Mouse (Mus musculus): ENCODE data around the gene Fam19a3. TPM values are rescaled to one million over a fixed set of nuclear protein-coding genes. Genes with fewer than 3 reads are reported as not detected.

The Fam19a3 gene
- polyA plus RNA-seq, 1 experiment from 2014 or later = not detected

DNA sequence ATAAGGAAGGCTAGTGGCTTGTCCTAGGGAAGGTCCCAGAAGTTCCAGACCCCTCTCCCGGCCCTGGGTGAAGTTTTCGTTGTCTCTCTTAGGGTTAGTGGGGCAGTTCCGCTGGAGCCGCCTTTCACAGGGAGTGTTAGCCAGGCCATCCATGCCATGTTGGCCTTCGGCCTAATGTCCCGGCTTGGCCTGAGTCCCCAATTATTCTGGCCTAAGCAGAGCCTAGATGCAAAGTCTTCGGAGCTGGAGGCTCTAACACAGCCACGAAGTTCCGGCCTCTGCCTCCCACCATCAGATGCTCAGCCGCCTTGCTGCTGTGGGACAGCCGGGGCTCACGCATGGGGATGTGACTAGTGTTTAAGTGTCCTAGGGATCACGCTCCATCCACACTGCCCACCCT, 8.2 kb upstream of the Fam19a3 start:
- no peaks in the 10 kb centered on the region for H3K9me3 ChIP-seq (ENCODE audit: control insufficient read depth, low read length)
- DNase-seq (ENCODE audit: low spot score) = no peak
- no peak for ATAC-seq (ENCODE audit: insufficient read depth, low FRiP score, low TSS enrichment)
- H3K36me3 ChIP-seq (ENCODE audit: control insufficient read depth, insufficient read depth, low read length) = peaks cover 2% of the 10 kb centered on the region; the same call in 1 of the 2 replicates
- no peak overlapping the region for H3K27ac ChIP-seq (ENCODE audit: low read depth, low read length)
- H3K4me1 ChIP-seq (ENCODE audit: control insufficient read depth, insufficient read depth, low read length) = peaks cover 29% of the 10 kb centered on the region
- H3K27me3 ChIP-seq (ENCODE audit: control insufficient read depth, insufficient read depth, low read length) = no peaks in the 10 kb centered on the region
- 39% methylated on average over 13 of the region's 13 CpGs for WGBS
- peak overlapping the region; percentile 76 for H3K4me2 ChIP-seq (ENCODE audit: low read depth)
- peak overlapping the region; percentile 59 for H3K9ac ChIP-seq (ENCODE audit: low read length)
- peak overlapping the region; percentile 59 for H3K4me3 ChIP-seq (ENCODE audit: low read depth, low read length)

- peak overlapping the region; percentile 59 for H3K9ac ChIP-seq (ENCODE audit: low read length)
- H3K4me1 ChIP-seq (ENCODE audit: control insufficient read depth, insufficient read depth, low read length) = peaks cover 25% of the 10 kb centered on the region
- H3K4me3 ChIP-seq (ENCODE audit: low read depth, low read length) = peak overlapping the region; percentile 59
- peak overlapping the region; percentile 76 for H3K4me2 ChIP-seq (ENCODE audit: low read depth)
- peaks cover 2% of the 10 kb centered on the region; the same call in 1 of the 2 replicates for H3K36me3 ChIP-seq (ENCODE audit: control insufficient read depth, insufficient read depth, low read length)
- peak; percentile 18; the same call in 1 of the 2 replicates for ATAC-seq (ENCODE audit: insufficient read depth, low FRiP score, low TSS enrichment)
- H3K27me3 ChIP-seq (ENCODE audit: control insufficient read depth, insufficient read depth, low read length) = peaks cover 3% of the 10 kb centered on the region; the same call in 1 of the 2 replicates
- H3K9me3 ChIP-seq (ENCODE audit: control insufficient read depth, low read length) = no peaks in the 10 kb centered on the region
- H3K27ac ChIP-seq (ENCODE audit: low read depth, low read length) = 0 out of 2 replicates have a peak overlapping the region, but pooled peaks have one; percentile 39
- WGBS = 1% methylated on average over 10 of the region's 10 CpGs
- DNase-seq (ENCODE audit: low spot score) = no peak
These were observed 7.6 kb upstream of the Fam19a3 start for GRCm38 (mm10) chr3:104789312-104789605.

- H3K4me2 ChIP-seq (ENCODE audit: low read depth) = peak overlapping the region; percentile 76
- H3K4me1 ChIP-seq (ENCODE audit: control insufficient read depth, insufficient read depth, low read length) = peaks cover 20% of the 10 kb centered on the region
- peak; percentile 89 for ATAC-seq (ENCODE audit: insufficient read depth, low FRiP score, low TSS enrichment)
- peak overlapping the region; percentile 39; the same call in 1 of the 2 replicates for H3K27ac ChIP-seq (ENCODE audit: low read depth, low read length)
- WGBS = 0% methylated on average over 42 of the region's 52 CpGs
- peaks cover 8% of the 10 kb centered on the region for H3K27me3 ChIP-seq (ENCODE audit: control insufficient read depth, insufficient read depth, low read length)
- peak; percentile 86 for DNase-seq (ENCODE audit: low spot score)
- peaks cover 2% of the 10 kb centered on the region; the same call in 1 of the 2 replicates for H3K36me3 ChIP-seq (ENCODE audit: control insufficient read depth, insufficient read depth, low read length)
- no peaks in the 10 kb centered on the region for H3K9me3 ChIP-seq (ENCODE audit: control insufficient read depth, low read length)
- peak overlapping the region; percentile 59 for H3K9ac ChIP-seq (ENCODE audit: low read length)
- H3K4me3 ChIP-seq (ENCODE audit: low read depth, low read length) = peak overlapping the region; percentile 59
These were observed 7.1 kb upstream of the Fam19a3 start for GRCm38 (mm10) chr3:104788561-104789311.

- Histone ChIP-seq H3K36me3 (ENCODE audit: control insufficient read depth, insufficient read depth, low read length) (peaks cover 2% of the 10 kb centered on the region; the same call in 1 of the 2 replicates), H3K9ac (ENCODE audit: low read length) (peak within 1 kb of the TSS; percentile 59), H3K4me3 (ENCODE audit: low read depth, low read length) (peak within 1 kb of the TSS; percentile 59), H3K4me1 (ENCODE audit: control insufficient read depth, insufficient read depth, low read length) (peaks cover 19% of the 10 kb centered on the region), H3K27ac (ENCODE audit: low read depth, low read length) (peak within 1 kb of the TSS; percentile 39; the same call in 1 of the 2 replicates), H3K9me3 (ENCODE audit: control insufficient read depth, low read length) (no peaks in the 10 kb centered on the region), H3K4me2 (ENCODE audit: low read depth) (peak within 1 kb of the TSS; percentile 76), H3K27me3 (ENCODE audit: control insufficient read depth, insufficient read depth, low read length) (peaks cover 15% of the 10 kb centered on the region)
- DNase-seq (ENCODE audit: low spot score) = no peak
- no peak for ATAC-seq (ENCODE audit: insufficient read depth, low FRiP score, low TSS enrichment)
- WGBS = 39% methylated on average over 3 of the region's 3 CpGs
These were observed 6.4 kb upstream of the Fam19a3 start, which contains the start of gene Rhoc for GRCm38 (mm10) chr3:104788075-104788474. Gene Rhoc (plus strand): TSS chr3:104788375.

- Histone ChIP-seq H3K4me2 (ENCODE audit: low read depth) (no peak overlapping the region), H3K27me3 (ENCODE audit: control insufficient read depth, insufficient read depth, low read length) (peaks cover 43% of the 10 kb centered on the region), H3K27ac (ENCODE audit: low read depth, low read length) (no peak overlapping the region), H3K36me3 (ENCODE audit: control insufficient read depth, insufficient read depth, low read length) (no peaks in the 10 kb centered on the region), H3K9me3 (ENCODE audit: control insufficient read depth, low read length) (no peaks in the 10 kb centered on the region), H3K9ac (ENCODE audit: low read length) (no peak overlapping the region), H3K4me3 (ENCODE audit: low read depth, low read length) (no peak overlapping the region), H3K4me1 (ENCODE audit: control insufficient read depth, insufficient read depth, low read length) (peaks cover 17% of the 10 kb centered on the region)
- ATAC-seq (ENCODE audit: insufficient read depth, low FRiP score, low TSS enrichment) (no peak), DNase-seq (ENCODE audit: low spot score) (no peak)
- 90% methylated on average over 6 of the region's 6 CpGs for WGBS
These were observed 3.6 kb upstream of the Fam19a3 start for GRCm38 (mm10) chr3:104785284-104785683.

- H3K36me3 ChIP-seq (ENCODE audit: control insufficient read depth, insufficient read depth, low read length) = no peaks in the 10 kb centered on the region
- no peak overlapping the region for H3K4me3 ChIP-seq (ENCODE audit: low read depth, low read length)
- no peak overlapping the region for H3K9ac ChIP-seq (ENCODE audit: low read length)
- no peak for ATAC-seq (ENCODE audit: insufficient read depth, low FRiP score, low TSS enrichment)
- H3K27ac ChIP-seq (ENCODE audit: low read depth, low read length) = no peak overlapping the region
- H3K9me3 ChIP-seq (ENCODE audit: control insufficient read depth, low read length) = no peaks in the 10 kb centered on the region
- H3K27me3 ChIP-seq (ENCODE audit: control insufficient read depth, insufficient read depth, low read length) = peaks cover 53% of the 10 kb centered on the region
- WGBS = 36% methylated on average over 14 of the region's 14 CpGs
- no peak overlapping the region for H3K4me2 ChIP-seq (ENCODE audit: low read depth)
- DNase-seq (ENCODE audit: low spot score) = no peak
- peaks cover 9% of the 10 kb centered on the region; the same call in 1 of the 2 replicates for H3K4me1 ChIP-seq (ENCODE audit: control insufficient read depth, insufficient read depth, low read length)
These were observed 2.4 kb upstream of the Fam19a3 start for GRCm38 (mm10) chr3:104783971-104784500.

DNA sequence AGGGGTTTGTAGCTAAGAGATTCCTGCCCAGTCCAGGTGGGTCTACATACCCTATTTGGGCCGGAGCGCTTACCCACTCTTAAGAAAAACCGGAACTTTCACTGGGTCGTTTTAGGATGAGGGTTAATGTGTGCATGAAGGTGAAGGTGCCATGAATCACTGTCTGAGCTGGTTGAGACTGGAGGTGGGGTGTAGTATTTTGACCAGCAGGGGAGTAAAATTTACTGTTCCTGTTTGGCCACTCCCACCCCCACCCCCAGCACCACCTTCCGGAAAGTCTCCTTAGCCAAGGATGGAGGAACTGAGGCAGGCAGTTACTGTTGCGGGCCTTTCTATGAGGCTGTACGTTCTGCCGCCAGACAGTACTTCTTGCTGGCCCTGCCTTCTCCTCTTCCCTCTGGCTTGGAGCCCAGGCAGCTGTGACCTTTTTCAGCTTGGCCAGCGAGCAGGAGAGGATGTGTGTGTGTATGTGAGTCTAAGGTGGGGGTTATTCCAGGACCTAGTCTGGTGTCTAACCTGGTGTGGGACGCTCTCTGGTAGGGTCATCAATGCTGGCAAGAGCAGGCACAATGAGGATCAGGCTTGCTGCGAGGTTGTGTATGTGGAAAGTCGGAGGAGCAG, 531 bp upstream of the Fam19a3 start:
- H3K27me3 ChIP-seq (ENCODE audit: control insufficient read depth, insufficient read depth, low read length) = peaks cover 68% of the 10 kb centered on the region
- peaks cover 9% of the 10 kb centered on the region; the same call in 1 of the 2 replicates for H3K4me1 ChIP-seq (ENCODE audit: control insufficient read depth, insufficient read depth, low read length)
- H3K9me3 ChIP-seq (ENCODE audit: control insufficient read depth, low read length) = no peaks in the 10 kb centered on the region
- H3K36me3 ChIP-seq (ENCODE audit: control insufficient read depth, insufficient read depth, low read length) = no peaks in the 10 kb centered on the region
- no peak overlapping the region for H3K27ac ChIP-seq (ENCODE audit: low read depth, low read length)
- ATAC-seq (ENCODE audit: insufficient read depth, low FRiP score, low TSS enrichment) = no peak
- no peak overlapping the region for H3K9ac ChIP-seq (ENCODE audit: low read length)
- 6% methylated on average over 12 of the region's 12 CpGs for WGBS
- no peak overlapping the region for H3K4me2 ChIP-seq (ENCODE audit: low read depth)
- no peak for DNase-seq (ENCODE audit: low spot score)
- no peak overlapping the region for H3K4me3 ChIP-seq (ENCODE audit: low read depth, low read length)

GRCm38 (mm10) chr3:104780561-104781420, 849 bp downstream of the Fam19a3 start, which contains the start of gene Ppm1j:
Gene Ppm1j (plus strand): TSS chr3:104781056.
- Histone ChIP-seq H3K4me3 (ENCODE audit: low read depth, low read length) (peak within 1 kb of the TSS; percentile 41), H3K9me3 (ENCODE audit: control insufficient read depth, low read length) (no peaks in the 10 kb centered on the region), H3K27me3 (ENCODE audit: control insufficient read depth, insufficient read depth, low read length) (peaks cover 82% of the 10 kb centered on the region), H3K4me2 (ENCODE audit: low read depth) (peak within 1 kb of the TSS; percentile 57), H3K9ac (ENCODE audit: low read length) (peak within 1 kb of the TSS; percentile 5; the same call in 1 of the 2 replicates), H3K27ac (ENCODE audit: low read depth, low read length) (no peak within 1 kb of the TSS), H3K36me3 (ENCODE audit: control insufficient read depth, insufficient read depth, low read length) (no peaks in the 10 kb centered on the region), H3K4me1 (ENCODE audit: control insufficient read depth, insufficient read depth, low read length) (peaks cover 9% of the 10 kb centered on the region; the same call in 1 of the 2 replicates)
- under 1% methylated on average over 54 of the region's 56 CpGs for WGBS
- DNase-seq (ENCODE audit: low spot score) (peak; percentile 72), ATAC-seq (ENCODE audit: insufficient read depth, low FRiP score, low TSS enrichment) (peak; percentile 64)
